Mouse (Mus musculus) cerebellum, postnatal 25 days (tissue): ENCODE results near the gene Aar2.
"Not testable (repeated sequence)": the region's sequence is repeated elsewhere in the genome, so short reads cannot be mapped to it uniquely, and the experiment has no call there.

Experiments used
- DNase-seq, 2 experiments: peaks; one replicate each; pipeline ENCODE4 v3.0.0; 2021; ENCODE audit warnings: mixed read lengths in 2 of 2

Gene Aar2

GRCm38 (mm10) chr2:156547123-156547891, at the start of gene Aar2:
Gene Aar2, plus strand, starts transcription at chr2:156547584.
- peak; percentile 88 to 91 for DNase-seq

DNA sequence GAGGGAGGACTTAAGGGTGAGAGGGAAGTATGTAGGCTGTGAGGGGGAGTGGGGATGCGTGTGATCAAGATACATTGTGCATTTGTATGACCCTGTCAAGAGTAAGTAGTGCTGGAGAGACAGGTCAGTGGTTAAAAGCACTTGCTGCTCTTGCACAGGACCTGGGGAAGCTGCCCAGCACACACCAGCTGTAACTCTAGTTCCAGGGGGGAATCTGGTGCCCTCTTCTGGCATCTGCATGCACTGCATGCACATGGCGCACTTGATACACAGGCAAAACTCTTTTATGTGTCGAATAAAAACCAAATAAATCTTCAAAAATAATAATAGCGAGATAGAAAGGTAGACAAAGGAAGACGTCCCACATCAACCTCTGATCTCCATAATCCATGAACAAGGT, 49.5 kb upstream of the Aar2 start:
- peak; percentile 78 to 84 for DNase-seq

GRCm38 (mm10) chr2:156501025-156501424, 46.4 kb upstream of the Aar2 start:
- DNase-seq: no peak

- DNase-seq: peak in 1 of 2 experiments; percentile 39
These were observed 41.9 kb upstream of the Aar2 start for GRCm38 (mm10) chr2:156505533-156505932.

DNA sequence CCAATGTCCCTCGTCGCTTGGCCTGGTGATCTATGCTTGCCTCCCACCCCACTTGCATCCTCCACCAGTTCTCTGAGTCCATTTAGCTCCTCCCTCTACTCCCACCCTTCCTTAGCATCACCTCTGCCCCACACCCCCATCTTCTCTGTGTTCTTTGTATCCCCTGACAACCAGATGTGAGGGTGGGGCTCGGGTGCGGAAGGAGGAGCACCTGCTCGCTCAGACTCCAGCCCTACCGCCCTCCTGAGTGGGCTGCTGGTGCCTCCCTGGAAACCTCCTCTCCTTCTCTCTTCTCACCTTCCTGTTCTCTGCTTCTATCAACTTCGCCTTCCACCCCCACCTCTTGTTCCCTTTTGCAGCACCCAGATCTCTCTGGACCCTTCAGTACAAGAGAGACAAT, 35.4 kb upstream of the Aar2 start:
- DNase-seq: no peak

DNA sequence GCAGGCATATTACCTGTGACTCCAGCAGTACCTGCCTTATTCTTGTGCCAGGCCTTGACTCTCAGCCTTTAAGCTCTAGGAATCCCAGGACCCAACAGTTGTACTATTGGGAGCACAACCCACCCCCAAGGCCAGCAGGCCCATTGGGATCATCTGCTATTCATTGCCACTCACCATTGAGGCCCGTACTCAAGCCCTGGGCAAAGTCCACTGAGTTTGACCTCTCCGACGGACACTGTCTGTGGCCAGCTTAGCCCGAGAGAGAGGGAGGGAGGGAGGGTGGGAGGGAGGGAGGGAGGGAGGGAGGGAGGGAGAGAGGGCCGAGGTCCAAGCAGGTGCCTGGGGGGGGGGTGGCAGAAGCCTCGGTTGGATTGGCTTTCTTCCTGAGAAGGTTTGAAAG, 34.8 kb upstream of the Aar2 start:
- DNase-seq: no peak

DNA sequence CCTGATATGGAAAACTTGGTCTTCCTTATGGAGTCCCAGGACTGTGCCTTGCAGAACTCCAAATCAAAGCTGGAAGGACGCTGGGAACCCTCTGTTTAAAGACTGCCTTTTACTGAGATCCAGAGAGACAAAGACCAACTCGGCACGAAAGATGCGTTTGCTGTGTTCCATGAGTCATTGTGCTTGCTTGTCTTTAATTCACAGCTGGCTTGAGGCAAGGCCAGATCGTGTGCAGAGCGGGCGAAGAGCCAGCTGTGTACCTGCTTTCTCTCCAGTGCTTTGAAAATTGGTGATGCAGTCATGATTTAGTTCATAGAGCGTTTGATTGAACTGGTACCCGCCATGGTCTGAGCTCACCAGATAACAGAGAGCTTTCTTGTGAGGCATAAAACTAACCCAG, 32.3 kb upstream of the Aar2 start:
- DNase-seq: no peak

GRCm38 (mm10) chr2:156515565-156516185, 31.7 kb upstream of the Aar2 start:
- peak; percentile 91 to 93 for DNase-seq

GRCm38 (mm10) chr2:156516678-156517077, 30.7 kb upstream of the Aar2 start:
- DNase-seq: not testable (repeated sequence)

- no peak for DNase-seq
These were observed 29.1 kb upstream of the Aar2 start for GRCm38 (mm10) chr2:156518306-156518705.

DNA sequence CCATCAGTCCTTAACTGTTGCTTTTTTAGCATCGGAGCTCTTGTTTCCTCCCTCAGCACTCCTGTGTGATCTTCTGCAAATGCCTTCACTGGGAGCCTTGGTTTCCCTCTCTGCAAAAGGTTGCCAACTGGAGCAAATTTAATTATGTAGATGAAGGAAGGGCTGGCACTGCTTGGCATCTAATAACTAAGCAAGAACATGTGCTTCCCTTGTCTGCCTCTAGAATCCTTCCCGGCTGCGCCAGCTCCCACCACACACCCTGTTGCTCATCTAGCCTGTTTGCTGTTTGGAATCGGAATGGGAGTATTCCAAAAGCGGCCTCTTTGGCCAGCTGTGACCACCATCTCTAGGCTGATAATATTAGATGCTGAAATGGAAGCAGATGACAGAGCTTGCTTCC, 27.8 kb upstream of the Aar2 start:
- no peak for DNase-seq

- no peak for DNase-seq
These were observed 24.4 kb upstream of the Aar2 start for GRCm38 (mm10) chr2:156522994-156523393.

DNA sequence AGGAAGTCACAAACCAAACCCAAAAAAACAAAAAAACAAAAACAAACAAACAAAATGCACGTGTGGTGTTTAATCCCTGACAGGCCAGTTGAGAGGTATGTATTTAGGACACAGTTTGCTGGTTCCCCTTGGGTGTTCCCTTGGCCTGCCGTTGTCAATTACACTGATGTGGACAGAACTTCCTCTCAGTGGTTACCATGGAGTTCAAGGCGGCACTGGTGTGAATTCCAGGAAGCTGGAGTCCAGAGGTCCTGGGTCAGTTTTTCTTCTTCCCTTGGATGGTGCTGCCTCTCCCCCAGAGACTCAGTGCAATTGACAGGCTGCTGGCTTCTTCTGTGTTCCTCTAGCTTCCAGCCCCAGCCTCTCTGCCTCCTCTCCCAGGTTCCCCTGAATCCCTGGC, 23.3 kb upstream of the Aar2 start:
- DNase-seq: no peak

DNA sequence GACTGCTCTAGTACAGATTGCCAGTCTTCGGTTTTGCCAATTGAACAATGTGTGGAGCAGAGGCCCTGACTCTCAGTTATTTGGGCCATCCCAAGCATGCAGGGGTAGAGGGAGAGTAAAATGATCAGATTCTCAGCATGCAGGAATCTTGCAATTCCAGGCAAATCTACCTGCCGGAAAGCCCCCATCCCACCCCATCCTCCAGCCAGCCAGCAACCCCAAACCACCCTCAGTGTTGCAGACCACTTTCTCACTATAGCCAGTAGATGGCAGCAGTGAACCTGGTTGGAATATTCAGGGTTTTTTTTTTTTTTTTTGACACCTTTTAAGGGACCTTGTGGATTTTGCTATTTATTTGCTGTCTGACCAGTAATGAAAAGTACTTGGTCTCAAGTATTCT, 17.7 kb upstream of the Aar2 start:
- DNase-seq: peak; percentile 38 to 54

GRCm38 (mm10) chr2:156533160-156533559, 14.2 kb upstream of the Aar2 start:
- no peak for DNase-seq

DNA sequence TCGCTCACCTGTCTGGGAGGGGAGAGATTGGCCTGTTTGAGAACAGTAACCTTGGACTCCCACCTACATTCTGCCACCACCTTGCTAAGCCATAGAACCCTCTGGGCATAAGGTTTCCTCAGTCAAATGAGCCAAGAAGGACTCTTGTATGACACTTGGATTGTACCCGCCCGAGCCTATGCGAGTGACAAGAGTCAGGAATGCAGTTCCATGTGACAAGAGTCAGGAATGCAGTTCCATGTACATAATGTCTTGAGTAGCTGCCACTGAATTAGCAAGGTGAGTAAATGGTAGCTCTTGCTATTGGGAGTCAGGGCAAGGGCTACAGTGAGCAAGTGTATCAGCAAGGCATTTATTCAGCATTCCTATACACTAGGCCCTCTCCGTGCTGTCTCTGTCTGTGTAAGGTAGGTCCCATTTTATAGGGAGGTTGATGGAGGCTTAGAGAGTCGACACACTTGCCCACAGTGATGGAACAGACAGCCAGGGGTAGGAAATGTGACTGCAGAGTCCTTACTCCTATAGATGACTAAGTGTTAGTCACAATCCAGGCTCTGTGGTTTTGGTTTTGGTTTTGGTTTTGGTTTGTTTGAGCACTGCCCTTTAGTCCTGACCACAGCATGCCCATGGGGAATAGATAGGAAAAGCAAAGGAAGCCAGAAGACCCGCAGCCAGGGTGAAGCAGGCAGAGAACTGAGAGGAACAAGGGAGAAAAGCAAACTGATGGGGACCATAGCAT, 8.4 kb upstream of the Aar2 start:
- DNase-seq: no peak

DNA sequence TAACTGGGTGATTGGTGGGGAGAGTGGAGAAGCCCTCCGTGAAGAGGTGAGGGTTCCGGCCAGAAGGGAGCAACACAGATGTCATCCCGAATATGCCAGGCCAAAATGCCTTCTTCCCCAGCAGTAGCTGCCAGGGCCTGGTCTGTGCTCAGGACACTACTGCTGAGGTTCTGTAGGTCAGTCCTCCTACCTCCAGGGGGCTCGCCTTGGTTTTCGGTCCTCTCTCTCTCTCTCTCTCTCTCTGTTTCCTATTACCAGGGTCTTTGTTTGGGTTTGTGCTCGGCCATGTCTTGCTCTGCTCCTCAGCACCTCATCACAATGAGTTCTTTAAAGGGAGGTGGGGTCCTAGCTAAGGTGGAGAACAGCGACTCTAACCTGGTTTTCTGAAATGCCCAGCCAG, 6.4 kb upstream of the Aar2 start:
- no peak for DNase-seq

DNA sequence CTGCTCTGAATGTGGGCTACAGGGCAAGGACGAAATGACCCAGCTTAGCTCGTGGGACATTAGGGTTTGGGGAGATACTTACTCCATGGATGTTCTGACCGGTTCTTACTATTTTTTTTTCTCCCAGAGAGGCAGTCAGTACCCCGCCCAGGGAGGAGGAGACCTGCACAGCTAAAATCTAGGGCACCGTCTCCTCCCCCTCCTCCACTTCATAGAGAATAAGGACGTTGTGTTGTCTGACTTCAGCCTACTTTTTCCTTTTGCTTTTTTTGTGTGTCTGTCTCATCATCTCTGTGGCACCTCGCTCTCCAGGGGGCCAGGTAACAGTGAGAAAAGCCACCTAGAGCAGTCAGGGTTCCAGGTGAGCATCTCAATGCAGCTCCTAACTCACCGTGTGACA, 5.0 kb upstream of the Aar2 start:
- DNase-seq: no peak

DNA sequence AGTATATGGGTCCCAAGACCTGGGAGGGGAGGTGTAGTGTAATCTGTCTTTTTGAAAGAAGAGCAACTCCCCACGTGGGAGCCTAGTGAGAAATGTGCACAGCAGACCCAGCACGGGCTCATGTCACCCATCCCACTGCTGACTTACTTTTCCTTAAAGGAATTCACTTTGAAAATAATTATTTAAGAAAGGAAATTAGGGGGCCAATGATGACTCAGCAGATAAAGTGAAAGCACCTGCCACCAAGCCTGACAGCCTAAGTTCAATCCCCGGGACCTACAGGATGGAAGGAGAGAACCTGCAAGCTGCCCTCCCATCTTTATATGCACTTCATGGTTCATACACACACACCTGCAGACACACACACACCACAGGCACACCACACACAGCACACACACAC, 3.6 kb upstream of the Aar2 start:
- no peak for DNase-seq

- no peak for DNase-seq
These were observed 5.0 kb downstream of the Aar2 start for GRCm38 (mm10) chr2:156552421-156552820.

GRCm38 (mm10) chr2:156561808-156562207, 14.4 kb downstream of the Aar2 start:
- no peak for DNase-seq

GRCm38 (mm10) chr2:156563557-156563956, 16.2 kb downstream of the Aar2 start:
- DNase-seq: no peak

DNA sequence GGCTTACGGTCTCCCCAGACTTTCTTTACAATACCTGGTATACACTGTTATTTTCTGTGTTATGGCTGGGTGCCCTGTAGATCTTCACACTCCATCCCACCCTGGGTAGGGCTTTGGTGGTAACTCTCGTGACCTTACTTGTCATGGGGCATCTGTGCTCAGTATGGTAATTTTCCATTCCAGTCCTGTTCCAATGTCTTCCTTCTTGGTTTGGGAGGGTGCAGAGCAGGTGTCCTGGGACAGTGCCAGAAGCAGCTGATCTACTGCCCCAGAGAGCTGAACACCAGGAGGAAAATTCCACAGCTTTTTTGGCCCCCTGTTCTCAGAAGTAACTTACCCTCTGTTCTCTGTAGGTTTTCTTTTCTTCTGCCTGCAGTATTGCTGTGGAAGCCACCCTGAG, 19.1 kb downstream of the Aar2 start:
- peak; percentile 47 to 61 for DNase-seq

DNA sequence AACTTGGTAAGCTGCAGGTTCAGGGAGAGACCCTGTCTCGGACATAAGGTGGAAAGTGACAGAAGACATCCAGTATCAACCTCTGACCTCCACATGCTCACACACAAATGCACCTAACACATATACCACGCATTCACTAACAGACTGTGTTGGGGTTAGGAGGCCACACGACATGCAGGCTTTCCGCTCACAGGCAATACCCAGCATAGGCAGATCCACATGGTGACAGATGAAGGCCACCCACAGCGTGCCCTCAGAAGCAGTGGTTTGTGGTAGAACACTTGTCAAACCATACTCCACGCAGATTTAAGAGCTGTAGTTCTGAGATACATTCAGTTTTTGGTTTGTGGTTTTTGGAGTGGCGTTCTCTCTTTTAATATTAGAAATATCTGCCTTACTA, 21.3 kb downstream of the Aar2 start:
- no peak for DNase-seq
